Mouse (Mus musculus) spleen, embryonic (tissue): ENCODE measurements around the gene Tmem14a.
"Not testable (repeated sequence)": the region's sequence is repeated elsewhere in the genome, so short reads cannot be mapped to it uniquely, and the experiment has no call there.

Source experiments
- CTCF ChIA-PET: fragments of 350-600 bp; sonication (Branson Sonifier 250); formaldehyde crosslinking; loops from one replicate; lab custom pipeline; 2022; lab: Charles Lee

Tmem14a gene

DNA sequence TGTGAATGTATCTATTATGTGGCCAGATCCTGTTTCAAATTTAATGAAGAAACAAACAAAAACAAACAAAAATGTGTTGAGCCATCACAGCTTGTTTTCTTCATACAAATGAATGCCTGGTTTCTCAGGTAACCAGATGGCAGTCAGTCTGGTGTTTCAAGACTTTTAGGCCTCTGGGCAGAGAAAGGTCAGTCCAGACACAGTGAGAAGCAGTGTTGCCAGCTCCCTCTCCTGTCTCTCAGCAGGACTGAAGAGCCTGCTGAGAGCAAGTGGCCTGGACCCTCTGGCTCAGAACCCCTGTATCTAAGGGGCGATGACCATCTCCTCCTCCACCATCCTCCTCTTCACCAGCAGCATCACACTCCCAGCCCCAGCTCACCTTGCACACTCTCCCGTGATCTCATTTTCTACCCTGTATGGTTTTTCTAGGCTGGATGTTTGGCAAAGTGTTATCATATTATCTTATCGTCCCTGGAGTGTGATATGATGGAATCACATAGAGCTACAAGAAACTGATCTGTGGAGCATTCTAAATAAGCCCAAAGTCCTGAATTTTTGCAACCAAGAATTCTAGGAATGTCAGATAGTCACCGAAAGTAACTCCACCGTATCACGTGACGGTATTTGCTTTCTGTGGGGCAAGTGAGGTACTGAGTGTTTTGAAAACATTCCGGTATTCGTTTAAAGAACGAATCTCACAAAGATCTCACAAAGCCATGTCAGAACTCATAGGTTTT, 34.4 kb downstream of the Tmem14a start:
- CTCF ChIA-PET: no interaction called here

DNA sequence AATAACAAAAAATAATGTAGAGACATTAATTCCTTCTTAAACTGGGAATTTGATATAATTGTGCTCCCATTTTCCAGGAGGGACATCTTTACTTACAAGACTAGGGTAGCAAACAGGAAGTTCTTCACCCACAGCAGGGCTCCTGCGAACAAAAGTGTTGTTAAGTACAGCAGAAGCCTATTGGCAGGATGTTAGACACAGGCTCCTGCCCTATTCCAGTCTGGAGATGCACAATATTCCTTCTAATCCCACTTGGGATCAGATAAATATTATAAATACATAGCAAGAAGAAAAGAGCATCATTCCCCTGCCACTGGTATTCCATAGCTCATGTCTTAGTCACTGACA, 34.9 kb downstream of the Tmem14a start:
- CTCF ChIA-PET: no interaction called here

DNA sequence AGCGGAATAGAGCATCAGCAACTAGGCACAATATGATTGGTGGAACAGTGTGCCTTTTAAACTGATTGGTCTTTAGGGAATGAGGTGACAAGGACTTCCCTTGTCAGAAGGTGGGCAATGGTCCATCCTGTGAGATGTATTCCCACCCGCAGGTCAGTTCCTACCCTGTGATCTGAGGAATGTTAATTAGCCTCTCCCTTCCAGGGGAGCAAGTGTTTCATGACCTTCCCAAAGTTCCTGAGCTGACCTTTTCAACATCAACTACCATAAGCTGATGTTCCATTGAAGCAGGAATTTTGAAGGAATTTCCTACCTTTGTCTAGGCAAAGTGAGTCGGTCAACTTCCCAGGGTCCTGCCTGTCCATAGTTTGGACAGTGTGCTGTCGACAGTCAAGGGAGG, 35.5 kb downstream of the Tmem14a start:
- CTCF ChIA-PET: no interaction called here

DNA sequence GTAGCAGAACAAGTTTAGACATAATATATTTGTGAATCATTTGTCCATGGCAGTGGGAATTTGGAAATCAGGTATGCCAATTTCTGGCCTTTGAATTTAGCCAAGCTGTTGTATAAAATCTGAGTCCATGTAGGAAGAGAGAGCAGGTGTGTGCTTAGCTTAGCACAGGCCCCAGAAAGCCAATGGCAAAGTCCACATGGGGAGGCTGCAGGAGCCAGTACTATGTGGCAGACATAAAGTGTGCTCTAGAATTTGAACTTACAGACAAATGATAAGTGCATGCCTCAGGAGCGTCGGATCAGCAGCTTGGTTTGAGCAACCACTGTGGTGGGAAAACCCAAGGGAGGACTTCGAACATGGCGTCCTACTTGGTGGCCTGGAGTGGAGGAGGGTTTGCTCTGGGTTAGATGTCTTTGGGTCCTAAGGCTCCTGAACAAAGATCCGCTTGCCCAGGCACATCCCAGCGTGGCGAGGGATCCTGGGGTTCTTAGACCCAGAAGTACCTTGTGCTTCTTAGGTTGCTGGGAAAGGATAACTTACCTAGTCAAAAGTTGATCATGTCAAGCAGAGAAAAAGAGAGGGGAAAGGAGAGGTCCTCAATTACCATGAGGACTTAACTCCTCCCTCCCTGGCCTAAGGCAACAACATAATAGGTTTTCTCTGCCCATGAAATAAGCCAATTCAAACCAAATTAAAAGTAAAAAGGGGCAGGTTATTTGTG, 37.4 kb downstream of the Tmem14a start:
- CTCF ChIA-PET: no interaction called here

GRCm38 (mm10) chr1:21256391-21256790, 38.0 kb downstream of the Tmem14a start:
- CTCF ChIA-PET: no interaction called here

GRCm38 (mm10) chr1:21256871-21257270, 38.5 kb downstream of the Tmem14a start:
- CTCF ChIA-PET: no interaction called here

- CTCF ChIA-PET: not testable (repeated sequence)
Observed at GRCm38 (mm10) chr1:21259981-21260380, 41.6 kb downstream of the Tmem14a start.

DNA sequence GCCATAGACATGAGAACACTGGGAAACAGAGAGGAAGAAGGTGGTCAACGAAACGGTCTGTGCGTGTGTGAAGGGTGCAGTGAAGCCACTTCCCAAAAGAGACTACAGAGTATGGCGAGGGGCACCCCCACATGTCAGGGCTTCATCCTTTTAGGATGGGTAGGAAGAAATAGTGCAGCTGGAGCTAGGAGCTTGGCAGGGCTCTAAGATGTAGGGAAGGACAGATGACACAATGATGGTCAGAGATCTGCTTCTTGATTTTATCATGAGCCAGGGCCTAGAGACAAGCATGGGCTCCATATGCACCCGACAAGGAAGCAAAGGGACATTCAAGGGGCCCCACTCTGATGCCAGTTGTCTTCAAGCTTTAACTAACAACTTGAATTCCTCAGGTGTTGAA, 44.0 kb downstream of the Tmem14a start:
- CTCF ChIA-PET: no interaction called here

DNA sequence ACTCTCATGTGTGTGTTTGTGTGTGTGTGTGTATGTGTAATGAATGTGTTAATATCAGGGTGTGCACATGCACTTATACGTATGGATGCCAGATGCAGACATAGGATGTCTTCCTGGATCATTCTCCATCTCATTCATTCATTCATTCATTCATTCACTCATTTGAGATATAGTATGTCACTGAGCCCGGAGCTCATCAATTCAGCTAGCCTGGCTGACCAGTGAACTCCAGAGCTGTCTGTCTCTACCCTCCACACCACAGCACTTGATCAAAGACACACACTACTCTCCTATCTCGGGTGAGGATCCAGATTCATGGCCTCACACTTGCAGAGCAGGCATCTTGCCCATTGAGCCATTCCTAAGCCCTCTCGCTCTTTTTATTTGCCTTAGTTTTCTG, 45.6 kb downstream of the Tmem14a start:
- CTCF ChIA-PET: no interaction called here

- CTCF ChIA-PET: no interaction called here
Observed at GRCm38 (mm10) chr1:21264747-21265146, 46.4 kb downstream of the Tmem14a start.

- CTCF ChIA-PET: no interaction called here
Observed at GRCm38 (mm10) chr1:21266766-21267165, 48.4 kb downstream of the Tmem14a start.

- CTCF ChIA-PET: not testable (repeated sequence)
Observed at GRCm38 (mm10) chr1:21267466-21267865, 49.1 kb downstream of the Tmem14a start.

DNA sequence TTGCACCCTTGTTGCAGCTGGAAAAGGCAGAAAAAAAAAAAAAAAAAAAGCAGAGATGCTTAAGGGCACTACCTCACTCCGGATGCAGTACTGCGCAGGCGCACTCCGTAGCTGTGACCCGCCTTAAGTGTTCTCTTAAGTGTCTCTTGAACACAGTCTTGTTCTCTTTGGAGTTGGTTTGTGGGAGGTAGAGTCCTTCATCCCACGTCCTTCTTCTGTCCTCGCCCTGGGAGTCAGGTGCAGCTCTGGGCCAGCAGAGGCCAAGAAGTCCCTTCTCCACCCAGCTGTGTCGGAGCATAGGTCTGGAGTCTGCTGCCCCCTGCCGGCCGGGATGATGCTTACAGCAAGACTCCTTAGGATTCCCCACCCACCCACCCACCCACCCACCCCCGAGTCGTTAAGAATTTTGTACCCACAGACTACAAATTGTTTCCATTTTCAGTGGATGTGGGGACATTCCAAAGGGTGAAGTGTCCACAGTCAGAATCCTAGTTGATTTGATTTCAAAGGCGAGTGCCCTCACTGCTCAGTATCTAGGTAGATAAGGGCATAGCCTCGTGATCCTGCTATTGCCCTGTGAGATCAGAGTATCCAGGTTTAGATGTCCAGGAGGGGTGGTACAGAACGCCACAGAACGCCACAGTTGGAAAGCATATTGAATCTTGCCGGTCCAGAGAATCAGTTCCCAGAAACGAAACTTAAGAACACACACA, 53.1 kb downstream of the Tmem14a start:
- CTCF ChIA-PET: interaction anchor here (0.6 to 1.2 kb wide), 5 partner anchors 44 to 1012 kb away, joined by 3 to 4 read pairs (median 3); no protein-coding TSS in a partner anchor

DNA sequence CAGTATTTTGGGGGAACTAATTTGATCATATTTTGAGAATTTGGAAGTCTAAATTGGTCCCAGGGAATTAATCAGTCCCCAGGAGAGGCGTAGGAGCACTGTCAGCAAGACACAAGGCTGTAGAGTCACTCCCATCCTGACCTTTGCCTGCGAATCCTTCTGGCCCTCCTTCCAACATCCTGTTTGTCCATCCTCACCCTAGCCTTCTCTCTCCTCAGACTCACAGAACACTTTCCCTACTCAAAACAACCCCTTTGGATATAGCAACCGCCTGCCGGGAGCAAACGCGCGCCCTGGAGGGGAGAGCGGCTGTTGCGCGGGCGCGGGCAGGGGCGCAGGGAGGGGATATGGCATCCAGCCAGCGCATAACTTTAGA, 53.7 kb downstream of the Tmem14a start:
- CTCF ChIA-PET: interaction anchor here (1.2 kb wide), 1 partner anchor 54 kb away, joined by 3 read pairs; no protein-coding TSS in a partner anchor

- CTCF ChIA-PET: no interaction called here
Observed at GRCm38 (mm10) chr1:21273091-21273490, 54.7 kb downstream of the Tmem14a start.

GRCm38 (mm10) chr1:21274437-21275040, 56.2 kb downstream of the Tmem14a start:
- CTCF ChIA-PET: no interaction called here

DNA sequence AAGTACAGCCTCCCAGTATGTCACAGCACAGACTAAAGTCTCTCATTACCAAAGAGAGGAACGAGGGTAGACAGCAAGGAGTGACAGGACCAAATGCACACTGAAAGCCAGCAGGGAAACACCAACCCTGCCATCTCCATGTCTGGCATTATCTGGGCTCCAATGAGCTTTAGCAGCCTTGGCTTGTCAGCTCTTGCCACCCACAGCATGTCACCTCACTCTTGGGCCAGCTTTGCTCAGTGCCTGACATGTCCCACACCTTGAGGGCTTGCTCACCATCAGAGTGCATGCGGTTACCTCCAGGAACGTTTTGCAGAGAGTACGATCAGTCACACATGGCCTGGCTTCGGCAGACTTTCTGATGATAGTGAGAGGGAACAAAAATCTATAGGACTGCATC, 57.0 kb downstream of the Tmem14a start:
- CTCF ChIA-PET: not testable (repeated sequence)

- CTCF ChIA-PET: interaction anchor here (0.6 kb wide), 1 partner anchor 66 kb away, joined by 12 read pairs; no protein-coding TSS in a partner anchor
Observed at GRCm38 (mm10) chr1:21276158-21276557, 57.8 kb downstream of the Tmem14a start.
